Mouse (Mus musculus) ovary, postnatal 10 days (tissue): ENCODE results near the gene Nup210l.
"Not testable (repeated sequence)": the region's sequence is repeated elsewhere in the genome, so short reads cannot be mapped to it uniquely, and the experiment has no call there.

ENCODE experiments used
- DNase-seq: peaks from one replicate; pipeline ENCODE4 v3.0.0; 2022; ENCODE audit warnings: low spot score

The Nup210l gene

DNA sequence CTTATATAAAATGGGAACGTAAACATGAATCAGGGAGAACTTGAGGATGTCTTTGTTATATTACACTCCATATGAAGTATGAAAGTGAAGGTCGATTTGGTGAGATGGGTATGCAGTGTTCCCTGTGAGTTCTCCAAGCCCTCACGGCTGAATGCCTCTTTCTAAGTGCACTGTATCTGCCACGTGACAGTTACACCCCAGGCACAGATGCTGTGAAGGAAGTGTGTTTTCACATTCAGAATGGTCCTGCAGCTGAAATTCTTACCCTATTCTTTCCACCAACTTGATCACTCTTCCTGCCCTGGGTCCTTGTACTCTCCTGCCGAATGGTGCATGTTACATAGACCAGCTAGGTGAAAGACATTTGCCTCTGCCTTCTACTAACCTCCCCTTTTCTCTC lies 6.0 kb upstream of the Nup210l start:
- DNase-seq: no peak

DNA sequence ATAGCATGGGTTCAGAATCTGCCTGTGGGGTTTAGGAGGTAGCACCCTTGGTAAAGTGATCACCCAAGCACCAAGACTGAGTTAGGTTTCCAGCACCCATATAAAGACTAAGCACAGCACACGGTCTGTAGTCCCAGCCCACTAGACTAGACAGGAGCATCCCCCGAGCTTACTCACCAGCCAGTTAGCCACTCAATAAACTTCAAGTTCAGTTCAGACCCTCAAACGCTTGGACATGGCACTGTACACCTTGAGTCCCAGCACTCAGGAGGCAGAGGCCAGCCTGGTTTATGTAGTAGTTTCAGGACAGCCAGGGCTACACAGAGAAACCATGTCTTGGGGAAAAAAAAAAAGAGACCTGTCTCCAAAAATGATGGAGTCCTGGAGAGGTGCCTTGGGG lies 2.9 kb upstream of the Nup210l start:
- DNase-seq: no peak

- no peak for DNase-seq
Observed at GRCm38 (mm10) chr3:90101673-90102072, 2.3 kb upstream of the Nup210l start.

GRCm38 (mm10) chr3:90102239-90102638 lies 1.7 kb upstream of the Nup210l start:
- no peak for DNase-seq

GRCm38 (mm10) chr3:90103176-90103575 lies 756 bp upstream of the Nup210l start:
- no peak for DNase-seq

GRCm38 (mm10) chr3:90111706-90112105 lies 7.8 kb downstream of the Nup210l start:
- DNase-seq: no peak

DNA sequence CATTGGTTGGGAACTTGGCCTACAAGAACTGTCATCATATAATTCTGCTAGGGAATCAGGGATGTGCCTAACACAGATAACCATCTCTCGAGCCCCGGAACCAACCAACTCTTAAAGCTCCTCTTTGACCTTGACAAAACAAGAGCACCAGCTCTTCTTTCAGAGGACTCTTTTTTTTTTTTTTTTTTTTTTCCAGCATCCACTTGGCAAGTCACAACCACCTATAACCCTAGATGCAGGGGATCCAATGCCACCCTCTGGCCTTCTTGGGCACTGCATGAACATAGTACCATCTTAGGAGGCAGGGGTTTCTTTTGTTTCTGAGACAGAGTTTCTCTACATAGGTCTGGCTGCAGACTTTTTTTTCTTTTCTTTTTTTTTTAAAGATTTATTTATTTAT lies 10.4 kb downstream of the Nup210l start:
- DNase-seq: no peak

- no peak for DNase-seq
Observed at GRCm38 (mm10) chr3:90115526-90115925, 11.6 kb downstream of the Nup210l start.

GRCm38 (mm10) chr3:90118132-90118790 lies 14.3 kb downstream of the Nup210l start:
- DNase-seq: no peak

- DNase-seq: not testable (repeated sequence)
Observed at GRCm38 (mm10) chr3:90122036-90122435, 18.1 kb downstream of the Nup210l start.

DNA sequence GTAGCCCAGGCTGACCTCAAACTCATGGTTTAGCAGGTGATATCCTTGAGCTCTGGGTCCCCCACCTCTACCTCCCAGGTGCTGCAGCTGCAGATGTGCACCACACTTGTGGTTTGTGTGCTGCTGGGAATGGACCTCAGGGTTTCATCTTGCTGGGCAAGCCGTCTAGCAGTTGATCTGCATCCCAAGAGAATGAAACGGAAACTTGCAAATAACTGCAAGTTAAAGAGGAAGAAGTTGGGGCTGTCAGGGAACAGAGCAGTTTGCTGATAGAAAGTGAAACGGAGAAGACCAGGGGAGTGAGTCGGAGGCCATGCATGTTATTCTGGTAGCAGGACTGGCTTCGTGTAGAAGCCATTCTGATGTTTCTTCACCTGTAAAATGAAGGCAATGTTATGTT lies 21.8 kb downstream of the Nup210l start:
- no peak for DNase-seq

DNA sequence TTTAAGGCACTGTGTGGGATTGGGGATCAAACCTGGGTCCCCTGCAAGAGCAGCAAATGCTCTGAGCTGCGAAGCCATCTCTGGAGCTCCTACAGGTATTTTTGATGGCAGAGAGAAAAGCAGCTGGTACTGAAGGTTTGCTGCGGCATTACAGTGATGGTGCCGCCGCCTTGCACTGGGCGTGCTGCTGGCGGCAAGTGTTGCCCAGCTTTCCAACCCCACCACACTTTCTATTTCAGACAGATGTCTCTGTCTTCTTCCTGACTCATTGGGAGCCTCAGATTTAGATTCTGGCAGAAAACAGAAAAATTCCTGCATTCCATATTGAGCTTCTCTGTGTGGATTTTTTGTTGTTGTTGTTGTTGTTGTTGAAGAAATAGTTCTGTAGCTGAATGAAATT lies 23.9 kb downstream of the Nup210l start:
- no peak for DNase-seq

GRCm38 (mm10) chr3:90132745-90133144 lies 28.8 kb downstream of the Nup210l start:
- no peak for DNase-seq

DNA sequence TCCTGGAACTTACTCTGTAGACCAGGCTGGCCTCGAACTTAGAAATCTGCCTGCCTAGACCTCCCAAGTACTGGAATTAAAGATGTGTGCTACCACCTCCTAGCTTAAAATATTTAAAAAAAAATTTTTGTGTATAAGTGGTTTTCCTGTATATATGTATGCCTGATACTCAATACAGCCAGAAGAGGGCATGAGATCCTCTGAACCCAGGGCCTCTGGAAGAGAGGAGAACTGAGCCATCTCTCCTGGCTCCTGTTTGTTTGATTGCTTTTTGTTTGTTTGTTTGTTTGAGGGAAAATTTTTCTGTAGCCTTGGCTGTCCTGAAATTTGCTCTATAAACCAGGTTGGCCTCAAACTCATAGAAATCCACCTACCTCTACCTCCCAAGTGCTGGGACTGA lies 29.4 kb downstream of the Nup210l start:
- DNase-seq: no peak

- no peak for DNase-seq
Observed at GRCm38 (mm10) chr3:90134483-90134882, 30.6 kb downstream of the Nup210l start.

DNA sequence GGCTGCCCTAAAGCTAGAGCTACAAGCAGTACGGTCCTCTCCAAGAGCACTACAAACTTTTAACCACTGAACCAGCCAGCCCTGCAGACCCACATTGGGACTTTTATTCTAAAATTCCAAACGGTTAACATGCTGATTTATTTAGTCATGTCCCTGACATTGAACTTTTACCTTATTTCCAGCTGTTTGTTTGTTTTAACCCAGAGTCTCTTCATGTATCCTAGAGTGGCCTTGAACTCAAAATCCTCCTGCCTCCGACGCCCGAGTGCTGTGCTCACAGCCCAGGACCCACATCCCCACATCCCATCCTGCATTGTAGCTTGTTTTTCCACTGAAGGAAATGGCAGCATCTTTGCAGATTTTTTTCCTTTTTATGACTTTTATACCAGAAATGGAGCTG lies 31.1 kb downstream of the Nup210l start:
- DNase-seq: no peak

- DNase-seq: no peak
Observed at GRCm38 (mm10) chr3:90136660-90137059, 32.7 kb downstream of the Nup210l start.

- no peak for DNase-seq
Observed at GRCm38 (mm10) chr3:90137606-90138005, 33.7 kb downstream of the Nup210l start.

DNA sequence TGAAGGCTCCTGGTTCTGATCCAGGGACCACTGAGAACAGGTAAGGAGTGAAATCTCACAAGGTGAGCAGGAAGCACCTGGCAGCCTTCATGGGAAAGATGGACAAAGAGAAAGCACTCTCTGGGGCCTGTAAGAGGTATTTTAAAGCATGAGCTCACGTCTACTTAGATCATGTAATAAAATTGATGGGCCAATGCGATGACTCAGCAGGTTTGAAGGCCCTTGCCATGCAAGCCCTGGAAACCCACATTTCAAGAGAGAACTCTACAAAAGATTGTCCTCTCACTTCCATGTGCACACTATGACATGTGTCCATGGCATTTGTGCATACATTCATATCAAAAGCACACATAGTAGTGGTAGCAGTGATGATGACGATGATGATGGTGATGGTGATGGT lies 36.0 kb downstream of the Nup210l start:
- DNase-seq: no peak

DNA sequence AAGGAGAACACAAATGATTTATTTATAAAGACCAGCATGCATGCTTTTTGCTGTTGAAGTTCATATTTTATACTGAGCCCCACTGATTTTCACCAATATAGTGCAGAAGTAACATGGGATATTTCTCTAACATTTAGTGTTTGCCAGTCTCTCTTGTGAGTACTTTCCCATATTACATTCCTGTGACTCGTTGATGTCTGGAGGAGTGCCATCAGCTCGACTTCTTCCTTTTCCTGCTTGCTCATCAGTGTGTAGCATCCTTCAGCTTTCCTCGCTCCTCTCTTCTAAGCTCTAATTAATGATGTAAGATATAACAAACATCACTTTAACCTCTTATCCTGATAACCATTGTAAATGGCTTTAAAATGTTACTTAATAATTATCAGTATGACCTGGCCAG lies 41.5 kb downstream of the Nup210l start:
- DNase-seq: no peak

- DNase-seq: no peak
Observed at GRCm38 (mm10) chr3:90146651-90147050, 42.7 kb downstream of the Nup210l start.

DNA sequence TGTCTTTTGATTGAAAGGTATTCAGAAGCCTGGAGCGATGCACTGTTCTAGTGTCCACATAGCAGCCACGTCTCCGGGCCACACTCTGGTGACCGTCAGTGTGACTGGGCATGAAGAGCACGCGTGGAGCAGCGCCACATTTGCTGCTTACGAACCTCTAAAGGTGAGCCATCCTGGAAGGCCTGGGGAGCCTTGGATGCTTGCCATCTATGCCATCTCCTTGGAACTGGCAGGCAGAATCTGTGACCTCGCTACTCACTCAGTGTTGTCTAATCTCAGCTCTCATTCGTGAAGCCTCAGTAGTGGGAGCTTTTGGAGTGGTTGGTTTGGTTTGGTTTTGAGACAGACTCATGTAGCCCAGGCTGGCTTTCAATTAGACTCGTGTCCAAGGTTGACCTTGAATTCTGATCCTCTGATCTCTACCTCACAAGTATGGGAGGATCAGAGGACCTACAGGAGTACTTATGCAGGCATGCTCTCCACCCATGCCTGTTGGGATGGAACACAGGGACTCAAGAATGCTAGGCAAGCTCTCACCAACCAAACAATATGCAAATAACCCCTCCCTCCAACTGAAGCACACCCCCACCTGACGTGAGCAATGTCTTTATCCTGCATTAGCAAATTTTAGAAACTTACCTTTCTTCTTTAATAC lies 47.3 kb downstream of the Nup210l start:
- no peak for DNase-seq

DNA sequence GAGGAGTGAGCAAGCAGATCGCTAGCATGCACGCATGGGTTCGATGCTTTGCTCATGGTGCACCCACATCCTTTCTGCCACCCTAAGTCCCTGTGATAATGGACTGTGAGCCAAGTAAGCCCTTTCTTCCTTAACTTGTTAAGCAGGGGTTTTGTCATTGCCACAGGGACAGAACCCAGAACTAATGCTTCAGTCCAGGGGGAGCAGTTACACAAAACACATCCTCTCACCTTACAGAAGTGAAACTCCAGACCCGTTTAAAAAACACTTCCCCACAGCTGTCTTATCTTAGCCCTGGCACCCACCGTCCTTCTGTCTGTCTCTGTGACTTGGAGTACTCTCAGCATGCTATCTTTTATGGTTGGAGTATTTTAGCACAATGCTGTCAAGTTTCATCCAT lies 52.1 kb downstream of the Nup210l start:
- no peak for DNase-seq

DNA sequence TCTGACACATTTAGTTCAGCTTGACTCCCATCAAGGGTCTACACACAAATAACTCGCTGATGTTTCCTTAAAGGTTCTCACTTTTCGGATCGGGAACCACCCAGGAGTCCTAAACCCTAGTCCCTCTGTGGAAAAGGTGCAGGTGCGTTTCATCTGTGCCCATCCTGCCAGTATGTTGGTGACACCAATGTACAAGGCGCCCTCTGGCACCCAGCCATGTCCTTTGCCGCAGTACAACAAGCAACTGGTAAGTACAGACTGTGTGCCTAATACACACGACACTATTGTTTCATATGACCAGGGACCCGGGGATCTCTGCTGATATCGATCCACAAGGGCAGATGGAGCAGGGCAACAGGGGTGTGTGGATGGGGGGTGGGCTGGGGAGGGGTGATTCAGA lies 55.8 kb downstream of the Nup210l start:
- no peak for DNase-seq
